Mouse (Mus musculus) midbrain, embryonic 11.5 days (tissue): Measurements from ENCODE around the gene Stard7. TPM values are rescaled to one million over a fixed set of nuclear protein-coding genes. Genes with fewer than 3 reads are reported as not detected.
"Not testable (repeated sequence)": the region's sequence is repeated elsewhere in the genome, so short reads cannot be mapped to it uniquely, and the experiment has no call there.

Source experiments
- ATAC-seq: fragments of 200-750 bp; cut with Nextera tagmentation; 2 replicates; pipeline ENCODE4 v1.8.0; 2017; ENCODE audit warnings: moderate TSS enrichment, moderate library complexity; ENCODE audit not compliant: low FRiP score
- DNase-seq: peaks from one replicate; pipeline ENCODE4 v3.0.0; 2015; ENCODE audit warnings: low spot score; ENCODE audit errors: missing footprints
- H3K27ac ChIP-seq: fragments of 300-500 bp; sonication (generic); 2 replicates; pipeline ENCODE4 v1.5.1; 2014; ENCODE audit warnings: low read depth, low read length
- H3K27me3 ChIP-seq: fragments of 300-500 bp; sonication (generic); 2 replicates; pipeline ENCODE4 v1.6.1; 2014; ENCODE audit warnings: mild to moderate bottlenecking, low read length, moderate library complexity, mixed read lengths; ENCODE audit not compliant: control insufficient read depth, insufficient read depth
- H3K36me3 ChIP-seq: fragments of 300-500 bp; sonication (generic); 2 replicates; pipeline ENCODE4 v1.6.1; 2014; ENCODE audit warnings: mild to moderate bottlenecking, low read length, moderate library complexity, mixed read lengths; ENCODE audit not compliant: control insufficient read depth, insufficient read depth
- H3K4me1 ChIP-seq: fragments of 300-500 bp; sonication (generic); 2 replicates; pipeline ENCODE4 v1.6.1; 2014; ENCODE audit warnings: low read length; ENCODE audit not compliant: control insufficient read depth, insufficient read depth
- H3K4me2 ChIP-seq: fragments of 300-500 bp; sonication (generic); 2 replicates; pipeline ENCODE4 v1.6.1; 2014; ENCODE audit warnings: mild to moderate bottlenecking, moderate library complexity
- H3K4me3 ChIP-seq: fragments of 300-500 bp; sonication (generic); 2 replicates; pipeline ENCODE4 v1.5.1; 2014; ENCODE audit warnings: low read depth, low read length
- H3K9ac ChIP-seq: fragments of 300-500 bp; sonication (generic); 2 replicates; pipeline ENCODE4 v1.6.1; 2014; ENCODE audit warnings: low read length
- H3K9me3 ChIP-seq: fragments of 300-500 bp; sonication (generic); 2 replicates; pipeline ENCODE4 v1.6.1; 2016; ENCODE audit warnings: low read length; ENCODE audit not compliant: control insufficient read depth
- WGBS: fragments of 180-500 bp; shearing (Covaris S2); extraction: QIAGEN DNeasy Blood & Tissue Kit; methylation state at CpG from one replicate; pipeline ENCODE4 v1.1.7; 2014; 5-methylcytosine and 5-hydroxymethylcytosine counted together
- polyA plus RNA-seq: library from polyadenylated mRNA; unstranded; fragments of >200 nt; fragmentation: Nextera tagmentation; extraction: Ambion mirVana; gene quantifications from 2 replicates; pipeline ENCODE4 v1.2.1, GENCODE M21; 2014

Gene Stard7
- polyA plus RNA-seq, 1 experiment from 2014 or later = 86.4 TPM

DNA sequence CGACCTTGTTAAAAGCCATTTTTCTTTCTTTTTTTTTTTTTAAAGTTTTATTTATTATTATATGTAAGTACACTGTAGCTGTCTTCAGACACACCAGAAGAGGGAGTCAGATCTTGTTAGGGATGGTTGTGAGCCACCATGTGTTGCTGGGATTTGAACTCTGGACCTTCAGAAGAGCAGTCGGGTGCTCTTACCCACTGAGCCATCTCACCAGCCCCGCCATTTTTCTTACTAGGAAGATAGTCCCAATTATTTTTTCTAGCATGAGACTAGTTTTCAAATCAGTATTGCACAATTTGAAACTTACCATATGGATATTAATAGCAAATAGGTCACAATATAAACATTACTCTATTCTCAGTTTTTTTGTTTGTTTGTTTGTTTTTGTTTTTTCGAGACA lies 2.0 kb downstream of the Stard7 start:
- H3K9me3 ChIP-seq, H3K27me3 ChIP-seq, H3K36me3 ChIP-seq, H3K4me3 ChIP-seq, H3K9ac ChIP-seq, H3K4me1 ChIP-seq, ATAC-seq, DNase-seq, H3K4me2 ChIP-seq, H3K27ac ChIP-seq: not testable (repeated sequence)
- WGBS = 87% methylated on average over 4 of the region's 4 CpGs

DNA sequence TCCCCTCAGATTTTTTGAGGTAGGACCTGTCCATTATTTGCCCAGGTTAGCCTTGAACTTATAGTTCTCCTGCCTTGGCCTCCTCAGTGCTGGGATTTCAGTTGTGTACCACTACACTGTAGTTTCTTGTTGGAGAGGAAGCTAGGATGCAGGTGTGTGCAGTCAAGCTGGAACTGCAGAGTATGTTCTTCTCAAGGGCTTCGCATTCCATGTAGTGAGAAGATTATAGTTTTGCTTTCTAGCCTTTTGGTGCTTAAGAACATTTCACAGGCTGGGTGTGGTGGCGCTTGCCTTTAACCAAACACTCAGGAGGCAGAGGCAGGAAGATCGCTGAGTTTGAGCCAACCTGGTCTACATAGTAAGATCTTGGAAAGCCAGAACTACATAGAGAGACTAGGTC lies 2.8 kb downstream of the Stard7 start:
- ATAC-seq (no peak), DNase-seq (no peak)
- H3K4me1 ChIP-seq = peaks cover 6% of the 10 kb centered on the region; the same call in 1 of the 2 replicates
- H3K27me3 ChIP-seq = no peaks in the 10 kb centered on the region
- H3K9ac ChIP-seq = no peak overlapping the region
- H3K36me3 ChIP-seq = no peaks in the 10 kb centered on the region
- no peak overlapping the region for H3K4me3 ChIP-seq
- H3K27ac ChIP-seq = no peak overlapping the region
- no peak overlapping the region for H3K4me2 ChIP-seq
- no peaks in the 10 kb centered on the region for H3K9me3 ChIP-seq
- WGBS = 93% methylated on average over 3 of the region's 3 CpGs

DNA sequence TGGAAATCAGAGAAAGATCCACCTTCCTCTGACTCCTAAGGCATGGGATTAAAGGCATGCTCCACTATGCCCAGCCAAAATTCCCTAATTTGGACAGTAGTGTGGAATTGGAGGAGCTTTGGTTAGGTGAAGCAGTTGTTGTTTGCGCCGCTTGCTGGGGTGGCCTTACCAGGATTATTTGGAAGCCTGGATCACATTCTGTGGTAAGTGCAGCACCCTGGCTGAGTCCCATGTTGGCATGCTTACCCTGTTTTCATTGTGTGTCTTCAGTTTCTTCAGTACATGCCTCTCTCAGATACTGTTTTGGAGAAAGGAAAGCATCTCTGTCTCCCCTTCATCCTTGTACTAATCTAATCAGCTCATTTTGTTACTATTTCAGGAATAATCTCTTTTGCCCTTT lies 4.6 kb downstream of the Stard7 start:
- no peaks in the 10 kb centered on the region for H3K27me3 ChIP-seq
- ATAC-seq (no peak), DNase-seq (no peak)
- no peak overlapping the region for H3K27ac ChIP-seq
- H3K36me3 ChIP-seq = no peaks in the 10 kb centered on the region
- H3K4me1 ChIP-seq = peaks cover 6% of the 10 kb centered on the region; the same call in 1 of the 2 replicates
- 97% methylated on average over 2 of the region's 2 CpGs for WGBS
- no peak overlapping the region for H3K4me2 ChIP-seq
- H3K9me3 ChIP-seq = no peaks in the 10 kb centered on the region
- no peak overlapping the region for H3K9ac ChIP-seq
- no peak overlapping the region for H3K4me3 ChIP-seq

DNA sequence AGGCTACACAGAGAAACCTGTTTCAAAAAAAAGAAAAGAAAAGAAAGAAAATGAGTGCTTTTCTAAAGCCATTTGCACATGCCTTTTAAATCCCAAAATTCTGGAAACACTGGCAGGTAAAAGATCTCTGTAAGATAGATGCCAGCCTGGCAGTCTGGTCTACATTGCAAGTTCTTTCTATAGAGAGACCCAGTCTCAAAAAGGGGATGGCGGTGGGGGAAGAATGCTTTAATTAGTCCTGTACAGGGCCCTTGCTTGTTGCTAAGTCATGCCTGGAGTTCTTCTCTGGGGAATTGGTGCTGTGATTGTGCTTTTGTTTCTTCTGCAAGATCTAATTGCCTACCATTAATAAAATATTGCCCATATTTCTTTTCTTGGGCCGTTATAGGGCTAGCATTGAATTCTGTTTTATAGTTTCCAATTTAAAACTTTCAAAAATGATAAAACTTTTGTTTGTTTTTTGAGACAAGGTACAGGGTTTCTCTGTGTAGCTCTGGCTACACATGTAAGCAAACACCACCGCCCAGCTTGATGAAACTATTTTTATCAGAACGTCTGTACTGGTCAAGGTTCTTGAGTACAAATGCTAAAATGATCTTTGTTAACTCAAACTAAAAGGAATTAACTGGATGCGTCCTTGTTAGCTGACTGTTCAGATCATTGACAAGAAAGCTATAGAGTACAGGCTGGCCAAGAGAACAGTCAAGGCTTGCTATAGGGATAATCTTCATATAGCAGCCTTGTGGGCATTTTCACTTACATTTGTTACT lies 5.7 kb downstream of the Stard7 start:
- no peak overlapping the region for H3K4me3 ChIP-seq
- H3K27me3 ChIP-seq = no peaks in the 10 kb centered on the region
- no peak overlapping the region for H3K4me2 ChIP-seq
- peaks cover 6% of the 10 kb centered on the region; the same call in 1 of the 2 replicates for H3K4me1 ChIP-seq
- no peaks in the 10 kb centered on the region for H3K9me3 ChIP-seq
- WGBS = 88% methylated on average over 5 of the region's 5 CpGs
- DNase-seq (no peak), ATAC-seq (no peak)
- no peaks in the 10 kb centered on the region for H3K36me3 ChIP-seq
- H3K27ac ChIP-seq = no peak overlapping the region
- H3K9ac ChIP-seq = no peak overlapping the region

DNA sequence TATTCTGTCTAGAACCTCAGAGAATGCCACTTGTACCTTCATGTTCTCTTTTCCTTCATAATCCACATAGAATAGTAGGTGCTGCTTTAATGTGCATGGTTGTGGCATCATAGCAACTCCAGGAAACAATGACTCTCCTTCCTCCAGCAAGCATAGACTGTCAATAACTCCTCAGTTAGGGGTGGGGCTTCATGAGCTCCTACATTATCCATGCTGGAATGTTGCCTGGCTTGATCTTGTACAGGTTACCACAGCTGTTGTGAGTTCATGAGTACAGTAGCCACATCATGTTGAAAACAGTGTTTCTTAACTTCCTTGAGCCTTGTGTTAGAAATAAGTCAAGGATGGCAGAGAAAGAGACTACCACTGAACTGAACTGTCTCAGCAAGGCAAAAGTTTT lies 8.1 kb downstream of the Stard7 start:
- Histone ChIP-seq H3K4me2 (no peak overlapping the region), H3K4me1 (0 out of 2 replicates have a peak, but pooled peaks cover 2% of the 10 kb centered on the region), H3K36me3 (no peaks in the 10 kb centered on the region), H3K27ac (no peak overlapping the region), H3K4me3 (no peak overlapping the region), H3K27me3 (no peaks in the 10 kb centered on the region), H3K9ac (no peak overlapping the region), H3K9me3 (no peaks in the 10 kb centered on the region)
- no peak for DNase-seq
- no peak for ATAC-seq

DNA sequence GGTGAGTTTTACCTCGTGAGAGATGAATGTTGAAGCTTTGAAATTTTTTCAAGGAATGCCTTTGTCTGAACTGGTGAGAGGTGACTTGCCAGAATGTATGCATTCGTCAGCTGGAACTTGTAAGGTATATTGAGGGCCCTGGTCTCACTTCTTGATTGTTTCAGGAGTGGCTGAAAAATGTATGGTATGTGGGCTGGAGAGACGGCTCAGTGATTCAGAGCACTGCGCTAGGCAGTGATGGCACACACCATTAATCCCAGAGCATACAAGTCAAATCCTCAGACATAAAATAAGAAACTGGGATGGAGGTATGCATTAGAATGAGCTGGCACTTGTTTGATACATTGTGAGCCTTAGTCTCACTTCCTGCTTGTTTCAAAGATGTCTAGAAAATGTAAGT lies 22.2 kb downstream of the Stard7 start:
- Histone ChIP-seq H3K9me3 (no peaks in the 10 kb centered on the region), H3K4me2 (no peak overlapping the region), H3K27ac (no peak overlapping the region), H3K4me1 (no peaks in the 10 kb centered on the region), H3K36me3 (peaks cover 11% of the 10 kb centered on the region), H3K9ac (no peak overlapping the region), H3K27me3 (no peaks in the 10 kb centered on the region), H3K4me3 (no peak overlapping the region)
- WGBS = 80% methylated on average over 4 of the region's 4 CpGs
- DNase-seq = peak; percentile 4
- ATAC-seq = no peak

DNA sequence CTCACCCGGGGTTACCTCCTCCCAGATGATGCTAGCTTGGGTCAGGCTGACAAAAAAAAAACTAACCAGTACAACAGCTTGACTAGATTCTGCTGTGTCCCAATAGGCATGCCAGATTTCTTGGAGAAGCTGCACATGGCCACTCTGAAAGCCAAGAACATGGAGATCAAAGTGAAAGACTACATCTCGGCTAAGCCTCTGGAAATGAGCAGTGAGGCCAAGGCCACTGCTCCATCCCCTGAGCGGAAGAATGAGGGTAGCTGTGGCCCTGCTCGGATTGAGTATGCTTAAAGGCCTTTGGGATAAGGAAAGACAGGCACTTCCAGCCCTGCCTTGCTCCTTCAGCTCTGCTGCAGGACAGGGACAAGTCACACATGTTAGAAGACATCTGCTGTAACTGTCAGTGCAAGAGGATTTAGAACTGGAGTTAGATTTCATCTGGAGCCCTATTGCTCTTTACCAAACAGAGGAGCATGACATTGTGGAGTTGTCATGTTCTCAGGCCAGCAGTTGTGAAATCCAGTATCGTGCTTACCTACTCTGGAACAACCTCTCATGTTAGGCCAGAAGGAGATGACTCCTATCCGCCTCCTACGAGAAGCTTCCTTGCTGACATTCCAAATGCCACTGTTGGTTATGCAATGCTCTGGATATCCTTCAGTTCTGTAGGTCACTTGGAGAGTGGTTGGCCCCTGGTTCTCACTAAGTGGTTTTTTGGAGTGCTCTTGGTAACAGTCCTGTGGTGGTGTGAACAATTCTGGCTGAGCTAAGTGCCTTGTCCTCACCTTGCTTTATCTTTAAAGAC lies 27.2 kb downstream of the Stard7 start:
- Histone ChIP-seq H3K4me3 (no peak overlapping the region), H3K27me3 (no peaks in the 10 kb centered on the region), H3K9me3 (no peaks in the 10 kb centered on the region), H3K36me3 (peaks cover 21% of the 10 kb centered on the region), H3K4me2 (no peak overlapping the region), H3K27ac (no peak overlapping the region), H3K4me1 (no peaks in the 10 kb centered on the region), H3K9ac (no peak overlapping the region)
- ATAC-seq (no peak), DNase-seq (no peak)
- WGBS = 93% methylated on average over 7 of the region's 7 CpGs

DNA sequence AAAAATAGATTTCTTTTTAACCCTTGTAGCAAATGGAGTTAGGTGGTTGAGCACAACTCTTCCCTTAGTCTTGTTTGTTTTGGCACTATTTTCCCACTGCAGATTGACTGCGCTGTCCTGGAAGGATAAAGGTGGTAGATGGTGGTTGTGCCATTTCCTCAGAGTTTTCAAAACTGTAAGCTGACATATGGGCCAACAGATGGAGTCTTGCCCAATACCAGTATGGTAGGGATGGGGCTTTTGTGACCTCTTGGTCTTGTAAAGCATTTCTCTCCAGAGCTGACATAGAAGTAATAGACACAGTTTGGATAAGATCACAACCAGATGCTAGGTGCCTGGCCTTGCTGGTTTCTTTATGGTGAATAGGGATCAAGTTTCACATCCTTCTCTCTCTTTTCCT lies 28.0 kb downstream of the Stard7 start:
- no peaks in the 10 kb centered on the region for H3K4me1 ChIP-seq
- no peak overlapping the region for H3K4me2 ChIP-seq
- 95% methylated on average over 1 of the region's 1 CpGs for WGBS
- no peak overlapping the region for H3K27ac ChIP-seq
- no peak overlapping the region for H3K4me3 ChIP-seq
- H3K27me3 ChIP-seq = no peaks in the 10 kb centered on the region
- peaks cover 19% of the 10 kb centered on the region for H3K36me3 ChIP-seq
- no peak for DNase-seq
- no peaks in the 10 kb centered on the region for H3K9me3 ChIP-seq
- no peak overlapping the region for H3K9ac ChIP-seq
- no peak for ATAC-seq

DNA sequence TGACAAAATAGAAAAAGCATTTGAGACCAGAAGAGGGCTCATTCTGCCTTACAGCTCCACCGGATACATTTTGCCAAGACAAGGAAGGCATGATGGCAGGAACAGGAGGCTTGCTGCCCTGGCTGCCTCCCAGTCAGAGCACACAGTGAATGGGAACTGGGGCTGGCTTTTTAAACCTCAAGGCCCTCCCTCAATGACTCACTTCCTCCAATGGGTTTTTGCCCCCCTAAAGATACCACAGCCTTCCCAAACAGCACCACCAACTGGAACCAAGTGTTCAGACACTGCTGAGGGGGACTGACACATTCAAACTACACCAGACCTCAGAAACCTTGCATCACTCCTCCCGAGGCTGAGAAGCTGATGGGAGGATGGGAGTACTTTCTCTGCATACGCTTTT lies 30.7 kb downstream of the Stard7 start:
- H3K4me2 ChIP-seq = no peak overlapping the region
- 83% methylated on average over 3 of the region's 3 CpGs for WGBS

More for the DNA sequence above, 30.7 kb downstream of the Stard7 start:
- Histone ChIP-seq H3K27me3 (no peaks in the 10 kb centered on the region), H3K9me3 (no peaks in the 10 kb centered on the region), H3K27ac (no peak overlapping the region), H3K4me1 (no peaks in the 10 kb centered on the region), H3K9ac (no peak overlapping the region), H3K36me3 (peaks cover 16% of the 10 kb centered on the region), H3K4me3 (no peak overlapping the region)
- ATAC-seq (no peak), DNase-seq (no peak)
